Mouse (Mus musculus) liver, embryonic 11.5 days (tissue): ENCODE measurements around the gene Psmb5. TPM values are rescaled to one million over a fixed set of nuclear protein-coding genes. Genes with fewer than 3 reads are reported as not detected.

ENCODE experiments used
- ATAC-seq: fragments of 200-750 bp; cut with Nextera tagmentation; replicated peaks from 2 replicates; pipeline ENCODE4 v1.8.0; 2017; ENCODE audit warnings: moderate number of reproducible peaks, mild to moderate bottlenecking, moderate TSS enrichment, moderate library complexity; ENCODE audit not compliant: low FRiP score
- DNase-seq: peaks from one replicate; pipeline ENCODE4 v3.0.0-alpha.2; 2017; ENCODE audit warnings: low spot score
- H3K27ac ChIP-seq: fragments of 300-500 bp; sonication (generic); 2 replicates; pipeline ENCODE4 v1.5.1; 2014; ENCODE audit warnings: mild to moderate bottlenecking, low read depth, low read length, control low read depth
- H3K27me3 ChIP-seq: fragments of 300-500 bp; sonication (generic); replicated peaks from 2 replicates; pipeline ENCODE4 v1.6.1; 2014; ENCODE audit warnings: low read length, mixed read lengths; ENCODE audit not compliant: control insufficient read depth, insufficient read depth
- H3K36me3 ChIP-seq: fragments of 300-500 bp; sonication (generic); 2 replicates; pipeline ENCODE4 v1.6.1; 2014; ENCODE audit warnings: mild to moderate bottlenecking, low read length, moderate library complexity, mixed read lengths; ENCODE audit not compliant: control insufficient read depth, insufficient read depth
- H3K4me1 ChIP-seq: fragments of 300-500 bp; sonication (generic); replicated peaks from 2 replicates; pipeline ENCODE4 v1.6.1; 2014; ENCODE audit warnings: low read length, mixed read lengths; ENCODE audit not compliant: control insufficient read depth, insufficient read depth
- H3K4me2 ChIP-seq: fragments of 300-500 bp; sonication (generic); 2 replicates; pipeline ENCODE4 v1.6.1; 2014; ENCODE audit warnings: mild to moderate bottlenecking, control low read depth, moderate library complexity
- H3K4me3 ChIP-seq: fragments of 300-500 bp; sonication (generic); 2 replicates; pipeline ENCODE4 v1.5.1; 2014; ENCODE audit warnings: low read depth, low read length, control low read depth
- H3K9ac ChIP-seq: fragments of 300-500 bp; sonication (generic); 2 replicates; pipeline ENCODE4 v1.6.1; 2014; ENCODE audit warnings: low read depth, low read length, control low read depth
- H3K9me3 ChIP-seq: fragments of 300-500 bp; sonication (generic); 2 replicates; pipeline ENCODE4 v1.6.1; 2016; ENCODE audit warnings: low read length, inconsistent platforms, mixed read lengths; ENCODE audit not compliant: control insufficient read depth
- WGBS: fragments of 180-500 bp; shearing (Covaris S2); extraction: QIAGEN DNeasy Blood & Tissue Kit; methylation state at CpG from one replicate; pipeline ENCODE4 v1.1.7; 2014; 5-methylcytosine and 5-hydroxymethylcytosine counted together
- polyA plus RNA-seq: library from polyadenylated mRNA; unstranded; fragments of >200 nt; fragmentation: Nextera tagmentation; extraction: Ambion mirVana; gene quantifications from 2 replicates; pipeline ENCODE4 v1.2.1, GENCODE M21; 2014

Psmb5 gene
- polyA plus RNA-seq, 1 experiment from 2014 or later, result 411 TPM

DNA sequence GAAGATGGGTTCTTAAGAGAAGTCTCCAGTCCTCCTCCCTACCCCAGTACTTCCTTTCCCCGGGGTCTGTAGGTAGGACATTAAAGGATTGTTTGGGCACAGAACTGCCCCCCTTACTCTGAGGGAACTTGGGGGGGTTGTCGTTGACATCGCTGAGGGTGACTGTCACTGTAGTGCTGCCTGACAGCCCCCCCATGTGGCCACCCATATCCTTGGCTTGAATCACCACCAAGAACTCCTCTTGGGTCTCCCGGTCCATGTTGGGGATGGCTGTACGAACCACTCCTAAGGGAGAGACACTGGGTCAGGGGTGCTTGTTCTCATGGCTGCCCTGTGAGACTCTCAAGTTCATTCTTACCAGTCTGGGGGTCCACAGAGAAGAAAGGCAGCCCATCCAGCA is 20.4 kb upstream of the Psmb5 start:
- WGBS, result 72% methylated on average over 5 of the region's 5 CpGs
- ATAC-seq, result no peak
- Histone ChIP-seq H3K9me3 (no peaks in the 10 kb centered on the region), H3K4me2 (no peak overlapping the region), H3K4me1 (0 out of 2 replicates have a peak, but pooled peaks cover 9% of the 10 kb centered on the region), H3K9ac (no peak overlapping the region), H3K27me3 (0 out of 2 replicates have a peak, but pooled peaks cover 3% of the 10 kb centered on the region), H3K27ac (no peak overlapping the region), H3K36me3 (peaks cover 14% of the 10 kb centered on the region), H3K4me3 (no peak overlapping the region)
- DNase-seq, result no peak

DNA sequence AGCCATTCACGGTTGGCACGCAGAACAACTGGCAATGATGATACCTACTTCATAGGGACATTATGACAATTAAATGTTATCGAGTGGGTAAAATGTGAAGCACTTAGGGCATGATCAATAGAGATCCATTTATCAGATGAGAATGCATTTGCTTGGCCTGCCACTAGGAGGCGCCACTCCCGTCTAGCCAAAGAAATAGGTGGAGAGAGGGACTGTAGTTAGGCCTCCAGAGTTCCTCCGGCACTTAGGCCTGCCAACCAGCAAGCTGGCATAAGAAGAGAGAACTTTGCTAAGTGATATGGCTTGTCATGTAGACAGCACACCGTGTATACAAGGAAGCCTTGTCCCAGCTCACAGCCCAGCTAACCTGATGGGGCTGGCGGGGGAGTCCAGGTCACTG is 19.1 kb upstream of the Psmb5 start:
- no peak overlapping the region for H3K4me3 ChIP-seq
- H3K36me3 ChIP-seq, result peaks cover 14% of the 10 kb centered on the region
- DNase-seq (no peak), ATAC-seq (no peak)
- 52% methylated on average over 8 of the region's 8 CpGs for WGBS
- no peak overlapping the region for H3K4me2 ChIP-seq
- H3K9me3 ChIP-seq, result no peaks in the 10 kb centered on the region
- H3K9ac ChIP-seq, result no peak overlapping the region
- 0 out of 2 replicates have a peak, but pooled peaks cover 3% of the 10 kb centered on the region for H3K27me3 ChIP-seq
- H3K4me1 ChIP-seq, result 0 out of 2 replicates have a peak, but pooled peaks cover 9% of the 10 kb centered on the region
- H3K27ac ChIP-seq, result no peak overlapping the region

DNA sequence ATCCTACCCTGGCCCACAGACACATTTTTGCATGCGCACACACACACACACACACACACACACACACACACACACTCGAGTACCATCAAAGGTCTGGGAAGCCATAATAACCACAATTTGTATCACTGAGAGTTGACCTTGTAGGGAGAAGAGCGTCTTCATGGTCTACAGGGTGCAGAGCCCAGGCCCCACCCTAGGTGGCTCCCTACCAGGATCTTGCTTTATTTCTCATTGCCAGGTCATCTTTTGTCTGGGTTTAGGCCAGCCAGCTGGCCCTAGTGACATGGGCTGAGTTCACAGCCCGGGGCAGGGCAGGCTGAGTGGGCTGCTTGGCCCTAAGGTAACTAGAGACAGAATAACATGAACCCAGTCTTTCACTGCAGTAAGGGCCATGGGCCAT is 16.4 kb upstream of the Psmb5 start:
- H3K9ac ChIP-seq, result no peak overlapping the region
- no peak overlapping the region for H3K4me3 ChIP-seq
- H3K27me3 ChIP-seq, result no peaks in the 10 kb centered on the region
- H3K4me1 ChIP-seq, result no peaks in the 10 kb centered on the region
- no peak overlapping the region for H3K27ac ChIP-seq
- no peak overlapping the region for H3K4me2 ChIP-seq
- no peaks in the 10 kb centered on the region for H3K9me3 ChIP-seq
- DNase-seq (no peak), ATAC-seq (no peak)
- H3K36me3 ChIP-seq, result peaks cover 19% of the 10 kb centered on the region
- WGBS, result 77% methylated on average over 4 of the region's 4 CpGs

DNA sequence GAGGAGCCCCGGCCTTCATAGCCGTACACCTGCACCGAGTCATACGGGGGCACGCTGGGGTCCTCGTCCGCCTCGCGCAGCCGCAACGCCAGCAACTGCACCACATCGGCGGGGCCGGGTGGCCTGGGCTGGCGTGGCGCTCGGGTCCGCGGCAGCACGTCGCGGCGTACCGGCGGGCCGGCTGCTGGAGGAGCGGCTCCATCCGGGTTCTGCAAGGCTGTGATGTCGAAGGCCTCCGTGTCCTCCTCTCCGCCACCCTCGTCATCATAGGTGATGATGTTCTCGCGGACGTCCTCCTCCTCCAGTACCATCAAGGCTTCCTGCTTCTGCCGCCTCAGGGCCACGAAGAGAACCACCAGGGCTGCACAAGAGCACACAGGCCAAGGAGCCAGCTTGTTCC is 14.4 kb upstream of the Psmb5 start:
- no peak for ATAC-seq
- H3K36me3 ChIP-seq, result peaks cover 19% of the 10 kb centered on the region

DNA sequence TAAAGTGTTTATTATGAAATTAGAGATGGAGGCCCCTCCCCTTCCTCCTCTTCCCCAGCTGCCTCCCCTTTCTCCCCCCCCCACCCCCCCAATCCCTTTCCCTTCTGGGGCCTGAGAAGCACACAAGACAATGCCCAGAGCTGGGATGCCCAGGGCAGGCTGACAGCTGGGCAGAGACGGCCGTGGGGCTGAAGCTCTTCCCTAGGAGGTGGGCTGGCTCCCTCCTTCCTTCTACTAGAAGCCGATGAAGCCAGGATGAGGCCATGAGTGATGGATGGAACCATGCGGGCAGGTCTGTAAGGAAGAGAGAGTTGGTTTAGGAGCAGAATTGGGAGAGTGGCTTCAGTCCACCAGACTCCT is 13.4 kb upstream of the Psmb5 start:
- DNase-seq (no peak), ATAC-seq (no peak)
- no peaks in the 10 kb centered on the region for H3K9me3 ChIP-seq
- H3K9ac ChIP-seq, result no peak overlapping the region
- peaks cover 19% of the 10 kb centered on the region for H3K36me3 ChIP-seq
- no peaks in the 10 kb centered on the region for H3K4me1 ChIP-seq
- H3K4me2 ChIP-seq, result no peak overlapping the region
- no peak overlapping the region for H3K27ac ChIP-seq
- H3K4me3 ChIP-seq, result no peak overlapping the region
- 82% methylated on average over 4 of the region's 4 CpGs for WGBS
- H3K27me3 ChIP-seq, result no peaks in the 10 kb centered on the region

More for the DNA sequence above, 14.4 kb upstream of the Psmb5 start:
- Histone ChIP-seq H3K4me2 (no peak overlapping the region), H3K9ac (no peak overlapping the region), H3K27me3 (no peaks in the 10 kb centered on the region), H3K27ac (no peak overlapping the region), H3K4me3 (no peak overlapping the region), H3K9me3 (no peaks in the 10 kb centered on the region), H3K4me1 (no peaks in the 10 kb centered on the region)
- DNase-seq, result no peak
- WGBS, result 87% methylated on average over 37 of the region's 37 CpGs

DNA sequence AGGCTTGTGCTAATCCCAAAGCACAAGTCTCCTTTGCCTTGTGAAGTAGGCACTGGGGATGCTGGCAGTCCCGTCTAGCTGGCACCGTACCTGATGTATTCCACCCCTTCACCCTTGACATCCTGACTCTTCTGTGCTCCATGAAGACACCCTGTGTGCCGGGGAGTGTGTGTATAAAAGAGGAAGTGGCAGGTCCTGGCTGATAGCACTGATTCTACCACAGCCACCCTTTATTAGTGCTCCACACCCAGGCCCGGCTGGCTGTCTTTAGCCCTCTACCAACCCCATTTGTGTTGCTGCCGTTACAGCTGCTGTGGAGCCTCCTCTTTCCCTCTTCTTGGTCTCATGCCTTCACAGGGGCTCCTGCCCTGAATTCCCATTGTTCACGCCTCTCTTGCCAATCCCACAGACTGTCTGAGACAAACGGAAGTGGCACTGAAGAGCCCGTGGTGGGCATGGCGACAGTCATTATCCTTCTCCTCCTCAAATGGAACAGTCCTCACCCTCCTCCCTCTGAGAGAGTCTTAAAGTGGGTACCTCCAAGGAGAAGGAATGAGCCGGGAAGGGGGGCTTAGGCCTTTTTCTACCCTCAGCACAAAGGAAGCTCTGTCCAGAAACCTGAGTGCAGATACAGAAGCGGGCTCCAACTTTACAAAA is 12.9 kb upstream of the Psmb5 start:
- H3K4me1 ChIP-seq, result no peaks in the 10 kb centered on the region
- H3K4me3 ChIP-seq, result no peak overlapping the region
- no peaks in the 10 kb centered on the region for H3K9me3 ChIP-seq
- H3K27ac ChIP-seq, result no peak overlapping the region
- 68% methylated on average over 11 of the region's 11 CpGs for WGBS
- no peak for ATAC-seq
- no peak for DNase-seq
- no peak overlapping the region for H3K4me2 ChIP-seq
- H3K27me3 ChIP-seq, result peaks cover under 1% of the 10 kb centered on the region; the same call in 1 of the 2 replicates
- peaks cover 19% of the 10 kb centered on the region for H3K36me3 ChIP-seq
- no peak overlapping the region for H3K9ac ChIP-seq

DNA sequence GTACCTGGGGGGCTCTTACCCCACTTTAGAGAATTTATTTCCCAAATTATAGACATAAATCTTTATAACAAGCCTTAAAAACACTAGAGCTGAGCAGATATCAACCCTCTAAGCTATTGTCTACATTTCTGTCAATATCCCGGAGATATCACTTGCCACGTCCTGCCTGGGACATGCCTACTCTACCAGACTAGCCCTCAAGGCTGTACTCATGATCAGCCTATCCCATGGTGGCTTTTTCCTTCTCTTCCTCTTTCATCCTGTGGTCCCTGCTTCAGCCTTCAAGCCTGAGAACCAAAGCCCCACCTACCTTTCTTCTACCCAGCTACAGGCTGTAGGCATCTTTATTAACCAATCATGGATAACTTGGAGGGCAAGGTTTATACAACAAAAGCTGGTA is 12.0 kb upstream of the Psmb5 start:
- Histone ChIP-seq H3K9ac (no peak overlapping the region), H3K9me3 (no peaks in the 10 kb centered on the region), H3K4me2 (no peak overlapping the region), H3K36me3 (peaks cover 19% of the 10 kb centered on the region), H3K27me3 (peaks cover 3% of the 10 kb centered on the region; the same call in 1 of the 2 replicates), H3K4me3 (no peak overlapping the region), H3K4me1 (no peaks in the 10 kb centered on the region), H3K27ac (no peak overlapping the region)
- WGBS, result 84% methylated on average over 2 of the region's 2 CpGs
- DNase-seq (no peak), ATAC-seq (no peak)

DNA sequence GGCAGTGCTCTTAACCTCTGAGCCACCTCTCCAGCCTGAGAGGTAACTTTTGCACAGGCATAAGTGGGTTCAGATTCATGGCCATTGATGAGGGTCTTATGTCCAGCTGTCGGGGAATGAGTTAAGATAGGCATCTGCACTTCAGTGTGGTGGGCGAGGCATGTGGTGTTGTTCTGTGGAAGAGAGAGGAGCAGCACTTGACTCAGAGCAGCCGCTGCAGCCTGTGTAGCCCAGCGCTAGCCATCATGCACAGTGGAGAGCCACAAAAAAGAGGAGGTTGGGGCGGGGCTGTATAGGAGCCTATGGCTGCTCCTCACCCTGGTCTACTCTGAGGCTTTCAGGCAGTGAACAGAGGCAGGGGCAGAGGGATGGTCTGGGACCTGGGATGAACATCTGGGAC is 10.3 kb upstream of the Psmb5 start:
- Histone ChIP-seq H3K27ac (no peak overlapping the region), H3K4me1 (no peaks in the 10 kb centered on the region), H3K4me2 (no peak overlapping the region), H3K27me3 (peaks cover 3% of the 10 kb centered on the region; the same call in 1 of the 2 replicates), H3K4me3 (no peak overlapping the region), H3K9me3 (no peaks in the 10 kb centered on the region), H3K36me3 (peaks cover 14% of the 10 kb centered on the region), H3K9ac (no peak overlapping the region)
- 65% methylated on average over 5 of the region's 5 CpGs for WGBS
- no peak for ATAC-seq
- DNase-seq, result no peak

DNA sequence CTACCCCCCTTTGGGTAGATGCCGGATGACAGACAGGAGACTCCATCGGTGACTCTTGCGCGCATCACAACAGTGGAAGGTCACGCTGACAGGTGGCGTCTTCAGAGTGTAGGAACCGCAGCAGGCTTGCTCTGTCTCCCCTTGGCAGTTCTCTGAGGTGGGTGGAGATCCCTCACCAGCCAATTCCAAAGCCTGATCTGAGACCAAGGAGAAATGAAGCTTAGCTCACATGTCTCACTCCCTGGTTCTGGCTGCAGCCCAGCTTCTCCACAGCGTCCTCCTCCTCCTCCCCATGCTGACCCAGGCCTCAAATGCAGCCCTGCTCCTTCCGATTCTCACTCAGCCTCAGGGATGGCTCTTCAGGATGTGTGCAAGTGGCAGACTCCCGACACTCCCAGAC is 7.2 kb upstream of the Psmb5 start:
- no peak for DNase-seq
- WGBS, result 76% methylated on average over 10 of the region's 10 CpGs

More for the DNA sequence above, 7.2 kb upstream of the Psmb5 start:
- Histone ChIP-seq H3K4me3 (no peak overlapping the region), H3K27me3 (peaks cover 3% of the 10 kb centered on the region; the same call in 1 of the 2 replicates), H3K36me3 (no peaks in the 10 kb centered on the region), H3K9ac (no peak overlapping the region), H3K4me1 (no peaks in the 10 kb centered on the region), H3K4me2 (no peak overlapping the region), H3K9me3 (no peaks in the 10 kb centered on the region), H3K27ac (no peak overlapping the region)
- no peak for ATAC-seq
